Mouse (Mus musculus) heart, adult 18-20 months (tissue): ENCODE results near the gene Ascl4. TPM values are rescaled to one million over a fixed set of nuclear protein-coding genes. Genes with fewer than 3 reads are reported as not detected.
A peak's percentile ranks its signal among the peaks of the same experiment; 100 is the strongest.

ENCODE experiments used
- DNase-seq, 2 experiments: peaks; one replicate each; pipeline ENCODE4 v3.0.0; 2021 to 2022; ENCODE audit warnings: mixed read lengths in 1 of 2
- long read RNA-seq, 2 experiments: library from polyadenylated mRNA; stranded (forward); transcript quantifications; one replicate each; pipeline ENCODE4 v2.0.0; 2021
- total RNA-seq, 2 experiments: library from RNA; stranded (reverse); gene quantifications; 2 replicates each; pipeline ENCODE4 v1.2.3; 2021

The Ascl4 gene
- total RNA-seq = not detected
- long read RNA-seq, experiment 1 = 0 reads
- long read RNA-seq, experiment 2 = 0 reads

DNA sequence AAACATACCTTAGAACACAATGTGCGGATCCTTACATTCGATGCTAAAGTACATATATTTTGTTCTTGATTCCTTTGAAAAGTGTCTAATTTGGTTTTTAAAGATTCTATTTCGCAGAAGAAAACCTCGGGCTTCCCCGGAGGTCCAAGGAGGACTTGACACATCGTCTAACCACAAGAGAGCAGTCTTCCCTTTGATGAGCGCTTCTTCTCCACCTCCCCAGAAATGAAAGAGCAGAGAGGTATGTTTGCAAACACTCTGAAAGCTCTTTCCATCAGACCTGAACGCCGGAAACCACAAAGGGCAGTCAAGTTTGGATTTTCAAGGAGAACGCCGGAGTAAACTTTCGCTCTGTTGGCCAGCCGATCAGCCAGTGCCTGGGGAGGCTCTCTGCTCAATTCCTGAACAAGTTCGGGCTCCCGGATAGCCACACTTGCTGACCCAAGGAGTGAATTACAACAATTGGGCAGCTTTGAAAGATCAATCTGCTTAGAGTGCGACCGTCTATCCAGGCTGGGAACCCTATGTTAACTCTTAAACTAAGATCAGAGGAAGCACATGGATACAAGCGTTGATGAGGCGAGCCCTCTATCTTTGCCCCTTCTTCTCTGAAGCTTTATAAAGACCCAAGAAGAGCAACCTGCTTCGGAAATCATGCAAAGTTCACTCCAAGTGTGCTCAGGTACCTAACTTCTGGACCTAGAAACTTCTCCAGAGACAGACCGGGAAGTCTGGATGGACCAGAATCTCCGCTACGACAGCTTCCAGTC lies at the start of gene Ascl4:
Ascl4 (plus strand) TSS at position 6 of the 770 bp plus-strand sequence.
- DNase-seq = peak in 1 of 2 experiments; percentile 33

GRCm38 (mm10) chr10:85879886-85880486 lies 47.5 kb upstream of the Ascl4 start:
- DNase-seq = no peak

DNA sequence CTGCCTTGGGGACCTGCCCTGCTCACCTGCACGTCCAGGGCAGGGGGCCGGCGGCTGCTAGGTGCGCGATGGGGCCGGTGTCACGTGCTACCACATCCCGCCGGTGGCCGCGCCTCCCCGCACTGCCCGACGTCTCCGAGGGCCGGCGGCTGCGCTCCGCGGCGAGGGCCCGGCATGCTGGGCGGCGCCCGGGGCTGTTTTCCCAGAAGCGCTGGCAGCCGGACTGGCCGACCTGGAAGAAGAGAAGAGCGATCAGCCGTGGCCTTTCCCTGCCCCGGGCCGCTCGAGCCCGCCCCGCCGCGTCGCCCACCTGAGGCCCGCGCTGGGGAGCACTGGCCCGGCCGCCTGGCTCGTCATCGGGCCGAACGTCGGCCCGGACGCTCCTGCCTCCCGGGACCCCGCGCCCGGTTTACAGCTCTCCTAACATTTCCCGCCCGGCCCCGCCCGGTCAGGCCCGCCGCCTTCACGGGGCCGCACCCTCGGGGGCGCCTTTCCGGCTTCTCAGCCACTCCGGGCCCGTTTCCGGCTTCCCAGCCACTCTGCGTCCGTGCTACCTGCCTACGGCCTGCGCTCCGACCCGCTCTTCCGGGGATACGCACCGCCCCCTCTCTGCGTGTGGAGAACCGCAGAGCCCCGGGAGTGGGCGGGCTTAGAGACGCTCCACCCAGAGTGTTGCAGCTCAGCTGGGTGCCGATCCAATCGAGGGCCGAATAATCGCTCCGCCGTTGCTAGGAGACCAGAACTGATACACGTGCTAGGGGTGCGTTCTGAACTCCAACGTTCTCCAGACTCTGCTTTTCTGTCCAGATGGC lies 10.8 kb upstream of the Ascl4 start, which contains the start of gene Prdm4:
Prdm4 (minus strand) TSS at position 645 of the 812 bp plus-strand sequence.
- DNase-seq = peak; percentile 98 to 99

DNA sequence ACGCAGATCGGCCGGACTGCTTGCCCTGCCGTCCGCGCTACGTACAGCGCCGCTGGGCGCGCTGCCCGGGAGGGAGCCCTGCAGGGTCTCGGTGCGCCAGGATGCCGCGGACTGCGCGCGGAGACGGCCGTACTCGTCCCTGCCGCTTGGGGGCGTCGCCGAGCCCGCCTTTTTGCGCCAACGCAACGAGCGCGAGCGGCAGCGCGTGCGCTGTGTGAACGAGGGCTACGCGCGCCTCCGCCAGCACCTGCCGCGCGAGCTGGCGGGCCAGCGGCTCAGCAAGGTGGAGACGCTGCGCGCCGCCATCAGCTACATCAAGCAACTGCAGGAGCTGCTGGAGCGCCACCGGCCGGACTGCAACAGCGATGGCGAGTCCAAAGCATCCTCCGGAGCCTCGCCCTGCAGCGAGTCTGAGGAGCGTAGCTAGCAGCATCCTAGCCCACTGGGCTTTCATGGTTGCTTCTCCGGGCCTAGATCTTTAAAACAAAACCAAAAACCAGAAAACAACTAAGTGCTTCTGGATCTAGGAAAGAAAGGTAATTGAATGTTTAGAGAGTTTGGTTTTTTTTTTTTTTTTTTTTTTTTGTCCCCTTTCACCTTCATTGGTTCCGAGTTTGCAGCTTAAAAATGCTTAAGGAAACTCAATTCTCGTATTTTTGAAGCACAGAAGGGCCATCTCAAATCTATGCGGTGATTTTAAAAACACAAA lies 1.2 kb downstream of the Ascl4 start:
- peak in 1 of 2 experiments; percentile 41 for DNase-seq

GRCm38 (mm10) chr10:85929208-85929591 lies 1.7 kb downstream of the Ascl4 start:
- DNase-seq = no peak

- DNase-seq = no peak
Observed at GRCm38 (mm10) chr10:85929962-85930361, 2.5 kb downstream of the Ascl4 start.

- no peak for DNase-seq
Observed at GRCm38 (mm10) chr10:85936280-85936965, 8.9 kb downstream of the Ascl4 start.

DNA sequence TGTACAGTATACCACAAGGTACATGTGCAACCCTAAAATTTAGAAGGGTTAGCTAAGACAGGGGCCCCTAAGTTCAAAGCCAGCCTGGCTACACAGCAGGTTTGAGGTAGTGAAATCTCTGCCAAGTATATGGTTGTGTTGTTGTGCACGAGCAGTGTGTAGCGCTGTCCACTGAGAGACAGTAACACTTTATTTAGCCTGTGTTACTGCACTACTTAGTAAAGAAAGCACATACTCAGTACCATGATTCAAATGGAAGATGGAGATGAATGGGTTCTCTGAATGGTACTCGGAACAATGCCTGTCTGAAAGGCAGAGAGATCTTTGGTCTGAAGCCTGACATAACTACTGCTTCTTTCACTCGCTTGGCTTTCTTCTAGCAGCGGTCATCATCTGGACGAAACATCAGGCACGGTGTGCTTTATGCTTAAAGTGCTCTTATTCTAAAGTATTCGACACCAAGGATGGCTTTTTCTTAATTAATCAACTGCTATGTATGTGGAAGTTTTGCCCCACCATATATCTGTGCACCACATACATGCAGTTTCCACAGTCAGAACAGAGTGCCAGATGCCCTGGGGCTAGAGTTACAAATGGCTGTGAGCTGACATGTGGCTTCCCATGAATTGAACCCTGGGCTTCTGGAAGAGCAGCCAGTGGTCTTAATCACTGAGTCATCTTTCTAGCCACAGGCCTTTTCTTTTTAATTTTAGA lies 21.2 kb downstream of the Ascl4 start:
- no peak for DNase-seq

DNA sequence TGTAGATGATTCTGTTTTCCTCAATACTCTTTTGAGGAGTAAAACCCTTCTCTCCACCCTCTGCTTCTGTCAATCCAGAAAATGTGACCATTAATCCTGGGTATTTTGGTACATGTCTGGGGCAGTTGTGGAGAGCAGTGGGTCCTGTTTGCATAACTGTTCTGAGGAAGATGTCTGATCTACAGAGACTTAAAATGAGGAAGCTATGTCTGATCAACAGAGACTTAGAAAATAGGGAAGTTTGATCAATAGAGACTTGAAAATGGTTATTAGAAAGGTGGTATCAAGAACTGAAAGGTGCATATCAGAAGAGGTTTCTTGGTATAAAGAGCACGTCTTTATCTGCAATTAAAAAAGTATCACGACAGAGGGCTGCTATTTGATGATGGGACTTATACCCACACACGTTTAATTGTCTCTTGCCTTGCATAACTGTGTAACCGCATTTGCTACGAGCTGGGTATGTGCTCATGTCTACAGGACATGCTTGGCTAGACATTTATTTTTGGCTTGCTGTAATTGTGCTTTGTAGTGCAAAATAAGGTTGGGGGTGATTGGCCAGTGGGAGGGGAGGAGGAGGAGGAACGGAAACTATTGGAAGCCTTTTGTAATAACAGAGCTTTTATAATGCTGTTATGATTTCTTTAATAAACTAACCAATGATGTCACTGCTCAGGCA lies 24.4 kb downstream of the Ascl4 start:
- no peak for DNase-seq

DNA sequence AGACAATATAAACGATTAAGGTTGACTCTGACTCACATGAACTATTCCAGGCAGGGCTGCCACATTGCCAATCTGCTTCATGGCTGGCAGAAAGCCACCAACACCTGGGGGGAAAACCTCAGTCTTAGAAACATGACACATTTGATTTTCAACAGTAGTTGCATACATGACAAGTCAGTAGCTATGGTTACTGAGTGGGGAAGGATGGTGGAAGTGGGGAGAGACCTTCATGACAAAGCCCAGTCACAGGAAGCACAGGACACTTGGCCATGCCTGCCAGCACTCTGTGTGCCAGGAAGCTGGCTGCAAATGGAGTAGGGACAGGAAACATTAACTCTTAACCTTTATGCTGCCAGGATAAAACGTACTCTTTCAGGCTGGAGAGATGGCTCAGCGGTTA lies 25.9 kb downstream of the Ascl4 start:
- no peak for DNase-seq

DNA sequence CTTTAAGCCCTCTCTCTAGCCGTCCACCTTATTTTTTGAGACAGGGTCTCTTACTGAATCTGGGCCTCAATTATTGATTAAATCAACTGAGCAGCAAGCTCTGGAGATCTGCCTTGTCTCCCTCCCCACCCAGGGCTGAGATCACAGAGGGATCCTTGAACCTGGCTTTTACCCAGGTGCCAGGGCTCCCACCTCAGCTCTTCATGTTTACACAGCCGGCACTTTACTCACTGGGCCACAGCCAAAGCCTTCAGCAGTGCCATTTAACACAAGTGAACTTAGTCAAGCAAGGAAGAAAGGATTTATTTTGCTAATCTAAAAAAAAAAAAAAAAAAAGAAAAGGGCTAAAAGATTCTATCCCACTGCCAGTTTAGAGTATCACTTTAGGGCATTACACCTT lies 26.9 kb downstream of the Ascl4 start:
- no peak for DNase-seq

DNA sequence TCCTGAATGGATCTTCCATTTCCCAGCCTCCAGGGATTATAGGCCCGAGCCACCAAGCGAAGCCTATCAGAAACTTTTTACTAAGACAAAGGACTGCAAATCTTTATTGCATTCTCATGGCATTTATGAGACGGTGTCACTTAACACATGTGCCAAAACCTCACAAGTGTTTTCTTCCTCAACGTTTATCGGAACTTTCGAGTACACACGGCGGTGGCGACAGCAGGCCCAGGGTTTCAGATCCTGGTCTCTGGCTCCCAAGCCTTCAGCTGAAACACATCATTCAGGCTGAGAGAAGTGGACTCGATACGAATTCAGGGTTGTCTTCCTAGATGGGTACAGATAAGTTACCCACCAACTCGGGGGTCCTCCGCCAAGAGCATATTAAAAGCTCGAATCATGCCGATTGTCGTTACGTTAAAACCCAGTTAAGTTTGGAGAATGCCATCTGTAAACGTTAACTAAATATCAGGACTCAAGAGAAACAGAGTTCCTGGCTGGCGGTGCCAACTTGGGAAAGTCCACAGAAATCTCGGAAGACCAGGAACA lies 29.5 kb downstream of the Ascl4 start:
- peak in 1 of 2 experiments; percentile 13 for DNase-seq

GRCm38 (mm10) chr10:85957464-85957950 lies 30.0 kb downstream of the Ascl4 start, which contains the start of gene Rtcb:
Gene Rtcb (minus strand): TSS chr10:85957823.
- DNase-seq = peak; percentile 97 to 100

DNA sequence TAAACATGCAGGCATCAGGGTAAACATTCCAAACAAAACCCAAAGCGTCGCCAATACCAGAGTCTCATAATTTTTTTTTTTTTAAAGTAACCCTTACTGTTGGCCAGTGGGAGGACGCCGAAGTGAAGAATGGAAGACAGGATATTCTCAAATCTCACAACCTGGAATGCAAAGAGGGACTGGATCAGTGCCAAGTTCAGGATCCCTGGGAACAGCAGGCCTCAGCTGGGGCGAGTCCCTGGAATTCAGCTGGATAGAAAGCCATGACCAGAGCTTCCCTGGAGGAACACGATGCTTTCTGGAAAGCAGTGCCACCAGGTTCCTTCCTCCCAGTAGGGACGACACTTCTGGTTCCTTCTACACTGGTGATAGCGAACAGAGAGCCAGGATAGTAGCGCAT lies 35.4 kb downstream of the Ascl4 start:
- no peak for DNase-seq

DNA sequence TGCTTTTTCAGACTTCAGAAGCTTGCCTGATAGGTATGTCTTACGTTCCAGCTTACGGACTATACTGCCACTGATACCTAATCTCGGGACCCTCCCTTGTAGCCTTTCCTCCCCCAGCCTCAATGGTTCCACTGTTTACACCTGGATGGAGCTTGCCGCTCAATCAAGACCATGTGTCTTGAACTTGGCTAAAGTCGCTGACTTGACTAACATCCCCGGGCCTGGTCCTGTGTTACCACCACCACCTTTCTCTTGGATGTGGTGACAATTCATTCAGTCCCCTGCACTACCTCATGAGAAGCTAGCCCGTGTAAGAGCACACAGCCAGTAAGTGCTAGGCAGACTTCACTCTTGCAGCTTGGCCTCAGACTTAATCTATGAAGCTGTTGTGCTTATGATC lies 36.8 kb downstream of the Ascl4 start:
- DNase-seq = no peak

- DNase-seq = no peak
Observed at GRCm38 (mm10) chr10:85966476-85966875, 39.0 kb downstream of the Ascl4 start.

- no peak for DNase-seq
Observed at GRCm38 (mm10) chr10:85967411-85968156, 40.1 kb downstream of the Ascl4 start.

- DNase-seq = peak; percentile 60 to 92
Observed at GRCm38 (mm10) chr10:85968157-85968634, 40.7 kb downstream of the Ascl4 start.

DNA sequence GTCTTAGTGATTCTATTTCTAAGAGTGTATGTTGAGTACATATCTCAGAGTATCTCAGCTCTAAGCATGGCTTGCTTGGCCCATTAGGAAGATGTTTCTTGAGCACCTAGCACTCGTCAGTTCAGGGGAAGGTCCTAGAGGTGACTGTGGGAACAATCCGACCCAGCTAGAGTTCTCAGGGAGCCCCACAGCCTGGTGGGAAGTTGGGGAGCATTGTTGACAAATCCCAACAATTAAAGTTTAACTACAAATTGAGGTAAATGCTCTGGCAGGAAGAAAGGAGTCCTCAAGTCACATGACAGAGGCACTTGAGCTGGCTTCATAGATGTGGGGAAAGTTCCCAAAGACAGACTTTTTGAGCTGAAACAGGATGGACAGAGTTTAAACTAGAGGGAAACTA lies 41.2 kb downstream of the Ascl4 start:
- no peak for DNase-seq
